Comparison of ENCODE assay signal across 19 mouse cellular contexts in genomic region chr3:100773237-100773636, GRCm38 (mm10). TPM values are rescaled to one million over a fixed set of nuclear protein-coding genes. Genes with fewer than 3 reads are reported as not detected.
DNase-seq lines count a peak whose midpoint lies in the region; ATAC-seq and TF ChIP-seq lines count a peak whose summit lies in the region.
"Had no signal": no experiment of that assay in that cellular context is flagged by ENCODE, and none has a peak within 500 bp of the region (broad histone marks: within the 10 kb centered on the region; RNA-seq: fewer than 3 reads in every experiment).

No protein-coding gene starts in this region.

- H3K4me1 ChIP-seq in heart, postnatal 0 days (ENCODE audit: control insufficient read depth, insufficient read depth) = no peaks in the 10 kb centered on the region
- H3K4me1 ChIP-seq: liver, embryonic 13.5 days had no signal

- H3K4me2 ChIP-seq in heart, postnatal 0 days (ENCODE audit: low read depth, low read length) = no peak overlapping the region
- H3K4me2 ChIP-seq: liver, embryonic 13.5 days; midbrain, embryonic 15.5 days had no signal

- H3K9me3 ChIP-seq in heart, postnatal 0 days (replicated peaks; ENCODE audit: control insufficient read depth, low read length) = no peaks in the 10 kb centered on the region
- H3K9me3 ChIP-seq: embryonic facial prominence, embryonic 10.5 days; liver, embryonic 13.5 days; midbrain, embryonic 15.5 days had no signal

- no peaks in the 10 kb centered on the region for H3K36me3 ChIP-seq in heart, postnatal 0 days (replicated peaks; ENCODE audit: control insufficient read depth, insufficient read depth, low read length)
- H3K36me3 ChIP-seq: embryonic facial prominence, embryonic 10.5 days; liver, embryonic 13.5 days; midbrain, embryonic 15.5 days had no signal

- intact Hi-C loops in gastrocnemius, postnatal 36 days (cut with DNase I) = no loop called here

- WGBS in heart, postnatal 0 days = 39% methylated on average over 6 of the region's 6 CpGs

- TF ChIP-seq CTCF in heart, postnatal 0 days (IDR thresholded peaks at IDR 0.05; ENCODE audit: low read depth) = no peak

- DNase-seq in kidney, postnatal 10 days = peak; percentile 83
- no peak for DNase-seq in kidney, adult 9 months
- peak; percentile 34 for DNase-seq in R1 (ENCODE audit: low read depth, low spot score)
- no peak for DNase-seq in heart, postnatal 0 days (ENCODE audit: low spot score)
- DNase-seq in lung, postnatal 14 days = peak; percentile 26
- DNase-seq in adrenal gland, adult 18-20 months (ENCODE audit: low spot score in 2 of 2) = no peak
- no peak for DNase-seq in gastrocnemius, postnatal 36 days
- DNase-seq: adrenal gland, postnatal 25 days; cerebellum, postnatal 14 days; liver, embryonic 13.5 days; right cerebral cortex, postnatal 25 days had no signal

- no peaks in the 10 kb centered on the region for H3K27me3 ChIP-seq in heart, postnatal 0 days (ENCODE audit: control insufficient read depth, insufficient read depth, low read length)
- H3K27me3 ChIP-seq: liver, embryonic 13.5 days; midbrain, embryonic 15.5 days had no signal

- ATAC-seq in heart, postnatal 0 days (ENCODE audit: insufficient read depth, low read depth) = peak; percentile 44; the same call in 1 of the 2 replicates
- ATAC-seq: hindbrain, postnatal 0 days; midbrain, embryonic 15.5 days had no signal

- no peak overlapping the region for H3K4me3 ChIP-seq in heart, postnatal 0 days (ENCODE audit: low read depth, low read length)
- H3K4me3 ChIP-seq: embryonic facial prominence, embryonic 10.5 days; erythroblast, embryonic 14.5 days; liver, embryonic 13.5 days; midbrain, embryonic 15.5 days had no signal

- no peak for TF ChIP-seq EP300 in heart, postnatal 0 days (IDR thresholded peaks at IDR 0.05; ENCODE audit: low read depth)

- no peak overlapping the region for H3K27ac ChIP-seq in heart, postnatal 0 days (ENCODE audit: low read depth)
- H3K27ac ChIP-seq: embryonic facial prominence, embryonic 10.5 days; hindbrain, postnatal 0 days; liver, embryonic 13.5 days; midbrain, embryonic 15.5 days had no signal

- H3K9ac ChIP-seq in heart, postnatal 0 days (replicated peaks; ENCODE audit: low read depth, low read length) = no peak overlapping the region
- H3K9ac ChIP-seq: liver, embryonic 13.5 days; midbrain, embryonic 15.5 days had no signal

RNA-seq across cellular contexts. Expression of gene Vtcn1, which starts 52.0 kb away (rescaled TPM):
- total RNA-seq in heart, postnatal 0 days (2014; rRNA removed; ENCODE audit: low replicate concordance) = 0.27 and 1.2 TPM in 2 replicates
- polyA plus RNA-seq in heart, postnatal 0 days (2015; fragmentation: Nextera tagmentation; extraction: Ambion mirVana) = 0.30 and 0.36 TPM in 2 replicates
- total RNA-seq in adrenal gland, adult 18-20 months (2021) = under 1 TPM; 0.20 to 0.26 TPM
- under 1 TPM; 0.20 to 0.26 TPM for total RNA-seq in gastrocnemius, postnatal 36 days (2021)
- total RNA-seq: adrenal gland, postnatal 25 days; hindbrain, postnatal 0 days; layer of hippocampus, adult 18-20 months; megakaryocyte progenitor cell, adult 5-6 weeks had no signal
- polyA plus RNA-seq: embryonic facial prominence, embryonic 10.5 days; erythroblast, embryonic 14.5 days; limb, embryonic 11.5 days; liver, embryonic 13.5 days; midbrain, embryonic 15.5 days; neural tube, embryonic 11.5 days had no signal

Comparison
In these comparisons a context has a peak if more than half of its experiments do, and no peak if none do; other contexts are left out.
1. DNase-seq: peak in kidney, postnatal 10 days (single experiment), R1 (single experiment) and lung, postnatal 14 days (single experiment); none in kidney, adult 9 months (single experiment), heart, postnatal 0 days (single experiment), adrenal gland, adult 18-20 months (0 of 2) and gastrocnemius, postnatal 36 days (0 of 2).